Mouse (Mus musculus) limb, embryonic 10.5 days (tissue): ENCODE data around the gene Grk5. TPM values are rescaled to one million over a fixed set of nuclear protein-coding genes. Genes with fewer than 3 reads are reported as not detected.
A peak's percentile ranks its signal among the peaks of the same experiment; 100 is the strongest.

ENCODE experiments used
- DNase-seq: peaks from one replicate; pipeline ENCODE4 v3.0.0-alpha.2; 2017; ENCODE audit warnings: low spot score
- H3K27ac ChIP-seq: fragments of 300-500 bp; sonication (generic); 2 replicates; pipeline ENCODE4 v1.5.1; 2016; ENCODE audit warnings: mild to moderate bottlenecking
- H3K27me3 ChIP-seq: fragments of 300-500 bp; sonication (generic); 2 replicates; pipeline ENCODE4 v1.6.1; 2016; ENCODE audit warnings: low read depth, mild to moderate bottlenecking; ENCODE audit not compliant: poor library complexity, severe bottlenecking
- H3K36me3 ChIP-seq: fragments of 300-500 bp; sonication (generic); 2 replicates; pipeline ENCODE4 v1.6.1; 2016; ENCODE audit warnings: mild to moderate bottlenecking, moderate library complexity
- H3K4me1 ChIP-seq: fragments of 300-500 bp; sonication (generic); 2 replicates; pipeline ENCODE4 v1.6.1; 2016
- H3K4me3 ChIP-seq: fragments of 300-500 bp; sonication (generic); 2 replicates; pipeline ENCODE4 v1.5.1; 2016; ENCODE audit warnings: mild to moderate bottlenecking, moderate library complexity
- H3K9me3 ChIP-seq: fragments of 300-500 bp; sonication (generic); replicated peaks from 2 replicates; pipeline ENCODE4 v1.6.1; 2016; ENCODE audit warnings: mild to moderate bottlenecking
- WGBS: fragments of 180-500 bp; shearing (Covaris S2); methylation state at CpG from one replicate; pipeline ENCODE4 v1.1.7; 2016; 5-methylcytosine and 5-hydroxymethylcytosine counted together
- polyA plus RNA-seq: library from polyadenylated mRNA; unstranded; fragments of >200 nt; fragmentation: Nextera tagmentation; extraction: Ambion mirVana; gene quantifications from 2 replicates; pipeline ENCODE4 v1.2.1, GENCODE M21; 2016

The Grk5 gene
- polyA plus RNA-seq, 1 experiment from 2014 or later = 1.6 TPM

- no peak for DNase-seq
- no peaks in the 10 kb centered on the region for H3K27me3 ChIP-seq
- peaks cover 12% of the 10 kb centered on the region for H3K4me1 ChIP-seq
- 90% methylated on average over 3 of the region's 3 CpGs for WGBS
- no peaks in the 10 kb centered on the region for H3K9me3 ChIP-seq
- H3K4me3 ChIP-seq = no peak overlapping the region
- H3K36me3 ChIP-seq = no peaks in the 10 kb centered on the region
- H3K27ac ChIP-seq = no peak overlapping the region
Observed at GRCm38 (mm10) chr19:61064386-61064785, 174.8 kb downstream of the Grk5 start.

DNA sequence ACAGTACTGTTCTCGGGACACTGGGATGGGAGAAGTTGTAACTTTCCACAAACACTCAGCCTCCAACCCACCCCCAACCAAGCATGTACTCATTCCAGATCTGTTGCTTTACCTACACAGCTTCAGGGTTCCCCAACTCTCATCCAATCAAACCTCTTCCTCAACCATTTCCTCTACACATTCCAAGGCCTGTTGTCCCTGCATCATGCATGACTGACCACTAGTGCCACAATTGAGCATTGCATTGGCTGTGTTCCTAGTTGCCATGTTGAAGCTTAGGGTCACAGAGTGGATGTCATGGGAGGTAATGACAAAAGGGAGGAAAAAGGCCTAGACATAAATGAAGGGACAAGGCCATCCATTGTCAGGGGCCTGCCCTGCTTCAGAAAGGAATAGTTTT is 175.5 kb downstream of the Grk5 start:
- WGBS = 96% methylated on average over 1 of the region's 1 CpGs
- H3K4me1 ChIP-seq = peaks cover 12% of the 10 kb centered on the region
- no peak for DNase-seq
- no peaks in the 10 kb centered on the region for H3K27me3 ChIP-seq
- H3K4me3 ChIP-seq = no peak overlapping the region
- no peaks in the 10 kb centered on the region for H3K36me3 ChIP-seq
- H3K9me3 ChIP-seq = no peaks in the 10 kb centered on the region
- no peak overlapping the region for H3K27ac ChIP-seq

DNA sequence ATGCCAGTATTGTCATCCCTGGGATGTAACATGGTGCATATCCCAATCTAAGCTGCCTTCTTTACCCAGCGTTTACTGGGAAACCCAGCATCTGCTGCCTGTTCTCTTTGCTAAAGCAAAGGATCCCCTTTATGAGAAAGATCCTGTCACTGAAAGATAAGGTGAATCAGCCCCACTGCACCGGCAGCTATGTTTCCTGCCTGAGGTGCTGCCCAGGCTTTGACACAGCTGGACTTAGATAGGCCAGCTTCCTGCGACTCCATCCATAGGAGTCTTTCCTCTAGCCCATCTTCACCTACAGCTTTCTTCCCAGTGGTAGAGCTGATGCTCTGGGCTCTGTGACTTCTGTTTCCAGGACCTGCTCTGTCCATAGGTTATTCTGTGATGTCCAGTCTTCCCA is 189.1 kb downstream of the Grk5 start:
- DNase-seq = no peak
- 92% methylated on average over 3 of the region's 3 CpGs for WGBS
- Histone ChIP-seq H3K27ac (no peak overlapping the region), H3K4me3 (no peak overlapping the region), H3K27me3 (no peaks in the 10 kb centered on the region), H3K9me3 (no peaks in the 10 kb centered on the region), H3K36me3 (peaks cover 7% of the 10 kb centered on the region; the same call in 1 of the 2 replicates), H3K4me1 (no peaks in the 10 kb centered on the region)

DNA sequence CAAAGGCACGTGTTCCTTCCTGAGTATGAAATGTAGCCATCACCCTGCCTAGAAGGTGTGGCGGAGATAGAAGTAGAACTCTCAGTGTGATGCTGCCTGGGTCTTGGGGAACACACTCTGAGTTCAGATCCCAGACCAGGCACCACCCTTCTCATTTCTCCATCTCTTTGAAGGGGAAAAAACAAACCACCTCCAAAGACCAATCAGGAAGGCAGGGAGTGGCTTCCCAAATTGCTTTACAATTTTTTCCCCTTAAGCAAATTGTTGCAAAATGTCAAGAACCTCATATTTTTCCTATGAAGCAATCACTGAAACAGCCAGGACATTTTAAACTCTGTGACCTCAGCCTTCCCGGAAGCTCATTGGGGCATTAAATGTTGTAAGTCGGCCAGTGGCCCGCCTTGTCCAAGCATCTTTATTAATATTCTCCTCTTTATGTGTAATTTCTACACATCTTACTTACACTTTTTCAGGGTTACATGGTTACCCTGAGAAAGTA is 190.8 kb downstream of the Grk5 start:
- Histone ChIP-seq H3K36me3 (peaks cover 7% of the 10 kb centered on the region; the same call in 1 of the 2 replicates), H3K27ac (no peak overlapping the region)
- 98% methylated on average over 5 of the region's 5 CpGs for WGBS

DNA sequence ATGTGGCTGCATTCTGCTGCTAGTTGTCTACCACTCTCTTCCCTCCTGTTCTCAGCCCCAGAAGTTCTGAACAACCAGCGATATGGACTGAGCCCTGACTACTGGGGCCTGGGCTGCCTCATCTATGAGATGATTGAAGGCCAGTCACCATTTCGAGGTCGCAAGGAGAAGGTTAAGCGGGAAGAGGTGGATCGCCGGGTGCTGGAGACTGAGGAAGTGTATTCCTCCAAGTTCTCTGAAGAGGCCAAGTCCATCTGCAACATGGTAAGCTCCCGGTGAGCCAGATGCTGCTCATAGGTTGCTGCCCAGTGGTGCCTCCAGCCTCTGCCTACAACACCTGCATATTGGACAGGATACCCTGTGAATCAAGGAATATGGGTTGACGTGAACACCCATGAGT is 193.5 kb downstream of the Grk5 start:
- DNase-seq = no peak
- H3K27ac ChIP-seq = no peak overlapping the region
- H3K36me3 ChIP-seq = peaks cover 12% of the 10 kb centered on the region; the same call in 1 of the 2 replicates
- H3K9me3 ChIP-seq = no peaks in the 10 kb centered on the region
- no peak overlapping the region for H3K4me3 ChIP-seq
- no peaks in the 10 kb centered on the region for H3K4me1 ChIP-seq
- WGBS = 93% methylated on average over 8 of the region's 8 CpGs
- H3K27me3 ChIP-seq = no peaks in the 10 kb centered on the region

More for the DNA sequence above, 190.8 kb downstream of the Grk5 start:
- DNase-seq = no peak
- H3K27me3 ChIP-seq = no peaks in the 10 kb centered on the region
- H3K4me3 ChIP-seq = no peak overlapping the region
- H3K9me3 ChIP-seq = no peaks in the 10 kb centered on the region
- no peaks in the 10 kb centered on the region for H3K4me1 ChIP-seq

DNA sequence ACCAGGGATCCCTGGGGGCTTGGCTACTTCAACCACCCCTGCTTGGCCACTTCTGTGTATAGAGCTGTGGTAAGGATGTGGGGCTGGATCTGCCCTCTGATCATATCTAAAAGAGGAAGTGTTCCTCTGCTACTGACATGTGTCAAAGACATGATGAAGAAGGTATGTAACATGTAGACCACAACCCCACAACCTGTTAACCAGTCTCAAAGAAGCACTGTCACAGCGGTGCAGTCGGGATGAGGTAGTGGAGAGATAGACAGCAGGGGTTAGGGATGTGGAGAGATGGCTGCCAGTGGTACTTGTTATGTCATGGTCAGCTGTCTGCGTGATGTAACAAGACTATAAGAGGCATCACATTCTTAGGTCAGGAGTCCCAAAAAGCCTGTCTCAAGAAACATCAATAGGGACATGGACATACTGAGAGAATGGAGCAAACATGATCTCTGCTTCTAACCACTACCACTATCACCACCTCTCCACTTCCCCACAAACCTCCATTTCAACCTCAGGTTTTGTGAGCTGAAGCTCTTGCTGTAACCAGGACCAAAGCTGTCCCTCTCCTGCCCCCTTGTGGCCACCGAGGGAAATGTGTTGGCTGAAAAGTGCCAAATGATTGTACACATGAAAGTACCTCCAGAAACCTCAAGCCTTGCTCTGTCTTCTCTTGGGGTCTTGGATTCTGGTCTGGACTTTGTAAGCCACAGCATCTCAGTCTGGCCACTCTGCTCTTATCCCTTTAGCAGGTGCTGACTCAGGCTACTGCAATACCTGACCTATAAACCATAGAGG is 194.8 kb downstream of the Grk5 start:
- DNase-seq = peak; percentile 93
- H3K4me3 ChIP-seq = no peak overlapping the region
- no peak overlapping the region for H3K27ac ChIP-seq
- H3K27me3 ChIP-seq = no peaks in the 10 kb centered on the region
- WGBS = 53% methylated on average over 4 of the region's 4 CpGs
- H3K4me1 ChIP-seq = no peaks in the 10 kb centered on the region
- peaks cover 12% of the 10 kb centered on the region; the same call in 1 of the 2 replicates for H3K36me3 ChIP-seq
- no peaks in the 10 kb centered on the region for H3K9me3 ChIP-seq

GRCm38 (mm10) chr19:61085217-61085616 is 195.7 kb downstream of the Grk5 start:
- Histone ChIP-seq H3K9me3 (no peaks in the 10 kb centered on the region), H3K27me3 (no peaks in the 10 kb centered on the region), H3K4me3 (no peak overlapping the region), H3K4me1 (no peaks in the 10 kb centered on the region), H3K27ac (no peak overlapping the region), H3K36me3 (peaks cover 12% of the 10 kb centered on the region; the same call in 1 of the 2 replicates)
- 90% methylated on average over 2 of the region's 2 CpGs for WGBS
- DNase-seq = no peak

- H3K9me3 ChIP-seq = no peaks in the 10 kb centered on the region
- H3K27ac ChIP-seq = no peak overlapping the region
- no peak for DNase-seq
- peaks cover 15% of the 10 kb centered on the region; the same call in 1 of the 2 replicates for H3K36me3 ChIP-seq
- WGBS = 88% methylated on average over 1 of the region's 1 CpGs
- no peaks in the 10 kb centered on the region for H3K27me3 ChIP-seq
- H3K4me1 ChIP-seq = no peaks in the 10 kb centered on the region
- H3K4me3 ChIP-seq = no peak overlapping the region
Observed at GRCm38 (mm10) chr19:61087781-61088180, 198.2 kb downstream of the Grk5 start.

GRCm38 (mm10) chr19:61089001-61089400 is 199.5 kb downstream of the Grk5 start:
- Histone ChIP-seq H3K27ac (no peak overlapping the region), H3K4me1 (no peaks in the 10 kb centered on the region), H3K9me3 (no peaks in the 10 kb centered on the region), H3K4me3 (no peak overlapping the region), H3K27me3 (no peaks in the 10 kb centered on the region), H3K36me3 (peaks cover 16% of the 10 kb centered on the region; the same call in 1 of the 2 replicates)
- DNase-seq = no peak
- WGBS = 93% methylated on average over 3 of the region's 3 CpGs

- Histone ChIP-seq H3K27ac (no peak overlapping the region), H3K9me3 (no peaks in the 10 kb centered on the region), H3K36me3 (peaks cover 16% of the 10 kb centered on the region; the same call in 1 of the 2 replicates), H3K27me3 (no peaks in the 10 kb centered on the region), H3K4me3 (no peak overlapping the region), H3K4me1 (no peaks in the 10 kb centered on the region)
- WGBS = 90% methylated on average over 4 of the region's 4 CpGs
- no peak for DNase-seq
Observed at GRCm38 (mm10) chr19:61090541-61090940, 201.0 kb downstream of the Grk5 start.

- H3K4me1 ChIP-seq = no peaks in the 10 kb centered on the region
- H3K9me3 ChIP-seq = no peaks in the 10 kb centered on the region
- no peaks in the 10 kb centered on the region for H3K27me3 ChIP-seq
- WGBS = 81% methylated on average over 2 of the region's 2 CpGs
- no peak overlapping the region for H3K4me3 ChIP-seq
- H3K27ac ChIP-seq = no peak overlapping the region
- H3K36me3 ChIP-seq = peaks cover 5% of the 10 kb centered on the region; the same call in 1 of the 2 replicates
- no peak for DNase-seq
Observed at GRCm38 (mm10) chr19:61096776-61097175, 207.2 kb downstream of the Grk5 start.

DNA sequence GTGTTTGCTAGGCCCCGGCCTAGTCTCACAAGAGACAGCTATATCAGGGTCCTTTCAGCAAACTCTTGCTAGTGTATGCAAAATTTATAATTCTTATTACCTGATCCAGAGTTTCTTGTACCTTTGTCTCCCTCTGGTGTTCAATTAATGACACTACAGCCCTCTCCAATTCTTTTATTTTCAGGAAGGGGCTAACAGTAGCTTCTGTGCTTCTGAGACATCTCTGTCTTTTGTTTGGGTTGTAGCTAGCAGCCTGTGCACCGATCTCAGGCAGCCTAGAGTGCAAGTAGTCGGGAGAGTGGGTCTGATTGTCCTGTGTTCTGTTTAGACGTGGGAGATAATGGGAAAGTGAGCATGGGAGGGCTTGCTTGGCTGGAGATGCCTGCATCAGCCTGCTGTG is 208.2 kb downstream of the Grk5 start:
- Histone ChIP-seq H3K36me3 (peaks cover 5% of the 10 kb centered on the region; the same call in 1 of the 2 replicates), H3K27me3 (no peaks in the 10 kb centered on the region), H3K4me3 (no peak overlapping the region), H3K4me1 (no peaks in the 10 kb centered on the region), H3K9me3 (no peaks in the 10 kb centered on the region), H3K27ac (no peak overlapping the region)
- DNase-seq = no peak
- 27% methylated on average over 4 of the region's 4 CpGs for WGBS

- H3K36me3 ChIP-seq = no peaks in the 10 kb centered on the region
- no peaks in the 10 kb centered on the region for H3K4me1 ChIP-seq
- no peak overlapping the region for H3K4me3 ChIP-seq
- 53% methylated on average over 2 of the region's 2 CpGs for WGBS
- H3K27me3 ChIP-seq = no peaks in the 10 kb centered on the region
- H3K27ac ChIP-seq = no peak overlapping the region
- H3K9me3 ChIP-seq = no peaks in the 10 kb centered on the region
- no peak for DNase-seq
Observed at GRCm38 (mm10) chr19:61110184-61110583, 220.6 kb downstream of the Grk5 start.
